In the genomic region with DNA sequence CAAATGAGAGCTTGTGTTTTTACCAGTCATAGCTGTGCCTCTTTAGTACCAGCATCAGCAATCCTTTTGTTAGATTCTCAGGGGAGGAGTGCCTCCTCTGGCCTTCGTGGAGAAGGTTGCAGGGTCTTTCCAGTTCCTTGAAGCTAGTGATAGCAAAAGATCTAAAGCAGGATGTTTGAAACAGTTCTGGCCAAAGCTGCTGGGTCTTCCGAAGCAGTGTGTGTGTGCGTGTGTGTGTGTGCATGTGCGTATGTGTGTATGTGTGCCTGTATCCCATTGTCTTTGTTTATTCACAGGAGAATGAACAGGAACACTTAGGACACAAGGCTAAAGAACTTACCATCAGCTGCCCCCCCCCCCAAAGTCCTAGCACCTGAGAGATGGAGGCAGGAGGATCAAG, we compare ENCODE assay signal across 16 mouse cellular contexts. TPM values are rescaled to one million over a fixed set of nuclear protein-coding genes. Genes with fewer than 3 reads are reported as not detected.
A peak's percentile ranks its signal among the peaks of the same experiment; 100 is the strongest.
DNase-seq lines count a peak whose midpoint lies in the region.
"Had no signal": no experiment of that assay in that cellular context is flagged by ENCODE, and none has a peak within 500 bp of the region (broad histone marks: within the 10 kb centered on the region; RNA-seq: fewer than 3 reads in every experiment).

No protein-coding gene starts in this region.

- DNase-seq in heart, adult 11 months, result peak; percentile 53
- no peak for DNase-seq in heart, postnatal 36 days
- DNase-seq in lung, postnatal 36 days, result peak; percentile 31
- no peak for DNase-seq in lung, postnatal 14 days
- DNase-seq in NIH3T3 (ENCODE audit: low read depth), result peak; percentile 25
- DNase-seq in gastrocnemius, postnatal 25 days, result no peak
- DNase-seq in urinary bladder, postnatal 10 days (ENCODE audit: low spot score), result no peak
- DNase-seq: adrenal gland, postnatal 14 days; cerebellum, adult 18-20 months; cerebellum, postnatal 10 days; forebrain, postnatal 0 days; gastrocnemius, postnatal 14 days; heart, postnatal 4 days had no signal

- intact Hi-C loops in heart, postnatal 36 days (cut with DNase I), result loop anchor here (5.0 kb wide), 3 partner anchors 82 to 418 kb away; a partner anchor contains a TSS

RNA-seq across cellular contexts. Expression of a gene that starts 4.5 kb away (rescaled TPM):
- total RNA-seq in heart, postnatal 36 days (2021), result 10 to 100 TPM; 89.8 to 97.7 TPM
- total RNA-seq in gastrocnemius, postnatal 25 days (2021), result 10 to 100 TPM; 76.8 to 79.2 TPM

RNA-seq across cellular contexts. Expression of a gene that starts 25.6 kb away (rescaled TPM):
- total RNA-seq in heart, postnatal 36 days (2021), result 10 to 100 TPM; 14.0 to 19.6 TPM
- total RNA-seq in gastrocnemius, postnatal 25 days (2021), result 1 to 10 TPM; 7.4 to 7.6 TPM

RNA-seq across cellular contexts. Expression of a gene that starts 30.8 kb away (rescaled TPM):
- not detected for total RNA-seq in heart, postnatal 36 days (2021)
- total RNA-seq in gastrocnemius, postnatal 25 days (2021), result not detected
- total RNA-seq: adrenal gland, postnatal 14 days; CH12.LX; gastrocnemius, adult 18-20 months; gastrocnemius, postnatal 14 days; granulocyte monocyte progenitor cell, adult 5-6 weeks; heart, postnatal 4 days had no signal

Comparison
In these comparisons a context has a peak if more than half of its experiments do, and no peak if none do; other contexts are left out.
1. DNase-seq: peak in heart, adult 11 months (single experiment), lung, postnatal 36 days (single experiment) and NIH3T3 (single experiment); none in heart, postnatal 36 days (0 of 2), lung, postnatal 14 days (single experiment), gastrocnemius, postnatal 25 days (single experiment) and urinary bladder, postnatal 10 days (single experiment).